Mouse (Mus musculus) stomach, embryonic 14.5 days (tissue): ENCODE data around the gene Arpin. TPM values are rescaled to one million over a fixed set of nuclear protein-coding genes. Genes with fewer than 3 reads are reported as not detected.

Experiments
- ATAC-seq: fragments of 200-750 bp; cut with Nextera tagmentation; 2 replicates; pipeline ENCODE4 v1.8.0; 2017; ENCODE audit warnings: low read depth, moderate TSS enrichment; ENCODE audit not compliant: insufficient number of reproducible peaks, insufficient read depth, low FRiP score
- H3K27ac ChIP-seq: fragments of 300-500 bp; sonication (generic); 2 replicates; pipeline ENCODE4 v1.5.1; 2014; ENCODE audit warnings: mild to moderate bottlenecking, low read length, moderate library complexity, mixed read lengths
- H3K27me3 ChIP-seq: fragments of 300-500 bp; sonication (generic); 2 replicates; pipeline ENCODE4 v1.6.1; 2014; ENCODE audit warnings: low read length, control low read depth, mixed read lengths; ENCODE audit not compliant: control insufficient read depth, insufficient read depth
- H3K36me3 ChIP-seq: fragments of 300-500 bp; sonication (generic); 2 replicates; pipeline ENCODE4 v1.6.1; 2014; ENCODE audit warnings: mild to moderate bottlenecking, control low read depth, low read length, moderate library complexity, mixed read lengths; ENCODE audit not compliant: control insufficient read depth, insufficient read depth
- H3K4me1 ChIP-seq: fragments of 300-500 bp; sonication (generic); 2 replicates; pipeline ENCODE4 v1.6.1; 2014; ENCODE audit warnings: low read length, control low read depth, mixed read lengths; ENCODE audit not compliant: control insufficient read depth, insufficient read depth
- H3K4me2 ChIP-seq: fragments of 300-500 bp; sonication (generic); replicated peaks from 2 replicates; pipeline ENCODE4 v1.6.1; 2014; ENCODE audit warnings: low read depth, low read length, control low read depth
- H3K4me3 ChIP-seq: fragments of 300-500 bp; sonication (generic); 2 replicates; pipeline ENCODE4 v1.5.1; 2014; ENCODE audit warnings: low read depth, low read length, control low read depth
- H3K9ac ChIP-seq: fragments of 300-500 bp; sonication (generic); replicated peaks from 2 replicates; pipeline ENCODE4 v1.6.1; 2014; ENCODE audit warnings: low read depth, mild to moderate bottlenecking, control low read depth, low read length, moderate library complexity, mixed read lengths
- H3K9me3 ChIP-seq: fragments of 300-500 bp; sonication (generic); 2 replicates; pipeline ENCODE4 v1.6.1; 2016; ENCODE audit warnings: low read depth, low read length, control low read depth; ENCODE audit not compliant: control insufficient read depth
- WGBS: fragments of 180-500 bp; shearing (Covaris S2); extraction: QIAGEN DNeasy Blood & Tissue Kit; methylation state at CpG from one replicate; pipeline ENCODE4 v1.1.7; 2014; 5-methylcytosine and 5-hydroxymethylcytosine counted together
- microRNA-seq: library from miRNA; unstranded; fragments of <30 nt; microRNA quantifications from one replicate; pipeline ENCODE4, GENCODE M21; 2016
- polyA plus RNA-seq: library from polyadenylated mRNA; unstranded; fragments of >200 nt; fragmentation: Nextera tagmentation; extraction: Ambion mirVana; gene quantifications from 2 replicates; pipeline ENCODE4 v1.2.1, GENCODE M21; 2014

The Arpin gene
- polyA plus RNA-seq, 1 experiment from 2014 or later, result 39.6 TPM

DNA sequence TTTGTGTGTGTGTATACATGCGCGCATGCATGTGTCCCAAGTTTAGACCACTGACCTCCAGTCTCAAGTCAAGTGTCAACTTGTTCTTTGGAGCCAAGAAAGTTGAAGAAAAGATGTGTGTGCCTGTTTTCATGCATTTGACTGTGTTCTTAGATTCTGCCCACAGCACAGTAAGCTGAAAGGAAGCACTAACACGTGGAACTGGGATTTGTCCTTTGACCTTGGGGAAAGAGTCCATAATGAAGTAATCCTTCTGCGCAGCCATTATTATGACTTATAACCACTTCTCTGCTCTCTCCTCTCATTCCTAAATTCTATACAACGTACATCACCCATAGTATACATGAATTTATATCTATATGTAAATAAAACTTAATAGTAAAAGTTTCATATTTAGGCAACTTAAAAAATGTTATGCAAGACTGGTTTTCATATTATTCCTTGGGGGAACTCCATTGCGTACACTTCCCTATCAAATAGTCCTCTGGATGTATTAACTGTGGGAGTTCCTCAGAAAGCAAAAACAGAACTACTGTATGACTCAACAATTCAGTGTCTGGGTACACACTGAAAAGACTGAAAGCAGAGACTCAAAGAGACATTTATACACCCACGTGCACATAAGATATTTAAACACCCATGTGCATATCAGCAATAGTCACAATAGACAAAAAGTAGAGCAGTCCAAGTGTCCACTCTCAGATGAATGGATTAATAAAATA is 51.4 kb downstream of the Arpin start:
- no peak overlapping the region for H3K4me2 ChIP-seq
- no peak overlapping the region for H3K4me3 ChIP-seq
- H3K9me3 ChIP-seq, result no peaks in the 10 kb centered on the region
- no peak overlapping the region for H3K9ac ChIP-seq
- H3K36me3 ChIP-seq, result peaks cover 12% of the 10 kb centered on the region
- H3K4me1 ChIP-seq, result no peaks in the 10 kb centered on the region
- no peak for ATAC-seq
- WGBS, result 76% methylated on average over 7 of the region's 7 CpGs
- no peaks in the 10 kb centered on the region for H3K27me3 ChIP-seq
- H3K27ac ChIP-seq, result no peak overlapping the region

DNA sequence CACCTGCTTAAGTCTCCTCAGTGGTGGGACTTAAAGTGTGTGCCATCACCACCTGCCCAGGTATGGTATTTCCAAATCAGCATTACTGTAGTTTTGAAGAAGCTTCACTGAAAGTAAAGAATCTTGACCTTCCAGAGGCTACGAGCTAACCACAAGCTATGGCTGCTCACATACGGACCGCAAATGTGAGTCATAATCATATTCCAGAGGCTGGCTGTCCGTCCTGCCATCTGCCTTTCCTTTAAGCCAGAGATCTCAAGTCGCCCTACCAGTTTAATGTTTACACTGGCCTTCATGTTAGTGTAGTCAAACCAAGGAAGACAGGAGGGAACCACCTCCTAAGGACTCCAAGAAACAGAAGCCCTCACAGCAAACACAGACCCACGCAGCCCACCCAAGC is 53.3 kb downstream of the Arpin start:
- Histone ChIP-seq H3K4me3 (no peak overlapping the region), H3K27ac (no peak overlapping the region), H3K27me3 (no peaks in the 10 kb centered on the region), H3K9me3 (no peaks in the 10 kb centered on the region), H3K4me1 (no peaks in the 10 kb centered on the region), H3K4me2 (no peak overlapping the region), H3K9ac (no peak overlapping the region), H3K36me3 (peaks cover 12% of the 10 kb centered on the region)
- no peak for ATAC-seq
- whole genome bisulfite sequencing, result 84% methylated on average over 6 of the region's 6 CpGs

DNA sequence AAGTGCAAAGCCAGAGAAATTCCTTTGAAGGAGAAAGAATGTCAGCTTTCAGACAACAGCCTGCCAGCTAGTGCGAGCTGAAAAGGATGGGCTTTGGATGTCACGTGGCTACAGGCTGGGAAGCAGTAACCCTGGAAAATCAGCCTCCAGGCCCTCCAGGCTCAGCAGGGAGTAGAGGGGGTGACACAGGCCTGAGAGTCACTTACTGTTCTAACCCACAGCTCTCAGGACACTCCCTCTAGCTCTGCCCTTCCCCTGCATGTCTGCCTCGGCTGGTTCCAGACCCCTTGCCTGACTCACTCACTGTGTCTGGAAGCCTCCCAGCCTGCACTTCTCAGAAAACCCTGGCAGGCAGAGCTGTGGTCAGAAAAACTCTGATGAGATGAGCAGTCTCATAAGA is 54.2 kb downstream of the Arpin start:
- no peak for ATAC-seq
- H3K4me1 ChIP-seq, result no peaks in the 10 kb centered on the region
- no peak overlapping the region for H3K4me3 ChIP-seq
- H3K27me3 ChIP-seq, result no peaks in the 10 kb centered on the region
- no peak overlapping the region for H3K9ac ChIP-seq
- no peaks in the 10 kb centered on the region for H3K9me3 ChIP-seq
- H3K27ac ChIP-seq, result no peak overlapping the region
- H3K4me2 ChIP-seq, result no peak overlapping the region
- WGBS, result 33% methylated on average over 3 of the region's 3 CpGs
- peaks cover 15% of the 10 kb centered on the region for H3K36me3 ChIP-seq

DNA sequence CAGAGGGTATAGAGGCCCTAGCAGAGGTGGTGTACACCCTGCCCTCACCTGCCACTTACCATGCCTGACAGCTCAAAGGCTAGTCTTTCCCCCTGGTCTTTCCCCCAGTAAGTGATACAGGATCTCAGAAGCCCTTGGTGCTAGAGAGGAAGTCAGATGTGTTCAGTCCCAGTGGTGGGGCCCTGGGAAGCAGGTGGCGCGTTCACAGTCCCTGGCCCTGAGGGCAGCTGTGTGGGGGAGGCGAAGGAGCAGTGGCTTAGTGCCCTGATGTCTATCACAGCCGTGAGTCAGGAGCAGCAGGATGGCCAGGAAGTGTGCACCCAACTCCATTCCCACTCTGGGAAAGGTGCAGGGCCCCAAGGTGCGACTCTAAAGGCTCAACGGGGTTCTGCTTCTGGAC is 55.1 kb downstream of the Arpin start:
- Histone ChIP-seq H3K27ac (no peak overlapping the region), H3K36me3 (peaks cover 15% of the 10 kb centered on the region), H3K9ac (no peak overlapping the region), H3K9me3 (no peaks in the 10 kb centered on the region), H3K4me1 (no peaks in the 10 kb centered on the region), H3K4me2 (no peak overlapping the region), H3K27me3 (no peaks in the 10 kb centered on the region), H3K4me3 (no peak overlapping the region)
- ATAC-seq, result no peak
- WGBS, result 86% methylated on average over 6 of the region's 6 CpGs

DNA sequence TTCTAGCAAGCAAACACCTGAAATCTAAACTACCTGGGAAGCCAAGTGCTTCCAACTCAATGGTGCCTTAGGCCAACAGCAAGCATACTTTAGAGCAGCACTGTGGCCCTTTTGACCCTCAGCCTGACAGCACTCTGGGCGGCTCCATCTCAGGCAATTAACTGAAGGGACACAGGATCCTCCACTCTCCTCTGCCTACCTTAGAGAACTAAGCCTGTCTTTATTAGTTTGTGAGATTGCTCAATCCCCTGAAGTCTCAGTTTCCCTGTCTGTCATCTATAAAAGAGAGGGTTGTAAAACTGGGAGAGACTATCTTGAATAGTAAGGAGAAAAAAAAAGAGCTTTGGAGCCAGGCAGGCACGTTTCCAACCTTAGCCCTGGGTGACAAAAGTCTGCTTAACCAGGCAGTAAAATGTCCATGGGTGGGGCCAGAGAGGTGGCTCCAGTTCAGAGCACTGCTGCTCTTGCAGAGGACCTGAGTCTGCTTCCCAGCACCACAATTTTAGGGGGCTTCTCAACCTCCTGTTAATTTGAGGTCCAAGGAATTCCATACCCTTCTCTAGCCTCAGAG is 56.6 kb downstream of the Arpin start:
- peaks cover 15% of the 10 kb centered on the region for H3K36me3 ChIP-seq
- H3K4me2 ChIP-seq, result no peak overlapping the region
- H3K27ac ChIP-seq, result no peak overlapping the region
- no peaks in the 10 kb centered on the region for H3K4me1 ChIP-seq
- no peak for ATAC-seq
- H3K9me3 ChIP-seq, result no peaks in the 10 kb centered on the region
- WGBS, result 58% methylated on average over 2 of the region's 2 CpGs
- H3K4me3 ChIP-seq, result no peak overlapping the region
- H3K9ac ChIP-seq, result no peak overlapping the region
- no peaks in the 10 kb centered on the region for H3K27me3 ChIP-seq

Small RNA genes within 50 kb of the gene (microRNA-seq; reads per million reads assigned to microRNA genes)
- gene Gm24541, result not detected

Other genes starting within 250 kb of the Arpin start
- 4.2 and 4.4 TPM in 2 replicates for gene Kif7, start 219.6 kb downstream of the Arpin start, polyA plus RNA-seq
- gene Plin1, start 202.5 kb downstream of the Arpin start, polyA plus RNA-seq, result not detected in 2 replicates
- 11.0 and 11.5 TPM in 2 replicates for gene Pex11a, start 192.2 kb downstream of the Arpin start, polyA plus RNA-seq
- gene Wdr93, start 192.2 kb downstream of the Arpin start, polyA plus RNA-seq, result 0.14 and 0.50 TPM in 2 replicates
- not detected in 2 replicates for gene Mesp1, start 141.6 kb downstream of the Arpin start, polyA plus RNA-seq
- gene Mesp2, start 124.6 kb downstream of the Arpin start, polyA plus RNA-seq, result 0.55 and 1.2 TPM in 2 replicates
- 25.9 and 26.3 TPM in 2 replicates for gene Anpep, start 74.3 kb downstream of the Arpin start, polyA plus RNA-seq
- gene Ap3s2, start 14.7 kb downstream of the Arpin start, polyA plus RNA-seq, result 31.9 and 34.0 TPM in 2 replicates
- 16.4 and 16.6 TPM in 2 replicates for gene Zfp710, start 89.5 kb upstream of the Arpin start, polyA plus RNA-seq
- gene Idh2, start 180.0 kb upstream of the Arpin start, polyA plus RNA-seq, result 613 and 615 TPM in 2 replicates